Mouse (Mus musculus) CD4-positive, CD25-positive, alpha-beta regulatory T cell, adult 9 weeks (primary cell): ENCODE results near the gene Il1rl2. TPM values are rescaled to one million over a fixed set of nuclear protein-coding genes. Genes with fewer than 3 reads are reported as not detected.

Source experiments
- polyA plus RNA-seq: library from polyadenylated mRNA; unstranded; fragments of 100-300 nt; shearing (Covaris generic); gene quantifications from one replicate; pipeline ENCODE4 v1.2.1, GENCODE M21; 2017

Gene Il1rl2
- polyA plus RNA-seq = 5.6 TPM

GRCm38 (mm10) chr1:40324457-40324856 lies at the start of gene Il1rl2:
Gene Il1rl2 (plus strand): TSS chr1:40324610.

Other genes starting within 250 kb of the Il1rl2 start
- gene Il1r1, start 99.5 kb upstream of the Il1rl2 start, polyA plus RNA-seq = 1.2 TPM
- gene Il1rl1, start 105.0 kb downstream of the Il1rl2 start, polyA plus RNA-seq = 14.9 TPM
- gene Il18r1, start 140.9 kb downstream of the Il1rl2 start, polyA plus RNA-seq = 36.8 TPM
- 10.7 TPM for gene Il18rap, start 190.8 kb downstream of the Il1rl2 start, polyA plus RNA-seq